Mouse (Mus musculus) limb, embryonic 15.5 days (tissue): ENCODE measurements around the gene Prrc2b. TPM values are rescaled to one million over a fixed set of nuclear protein-coding genes. Genes with fewer than 3 reads are reported as not detected.

Experiments used
- ATAC-seq: fragments of 200-750 bp; cut with Nextera tagmentation; 2 replicates; pipeline ENCODE4 v1.8.0; 2017; ENCODE audit warnings: low read depth, moderate TSS enrichment; ENCODE audit not compliant: insufficient number of reproducible peaks, low FRiP score, low TSS enrichment
- H3K27ac ChIP-seq: fragments of 300-500 bp; sonication (generic); 2 replicates; pipeline ENCODE4 v1.5.1; 2015; ENCODE audit warnings: moderate library complexity, mild to moderate bottlenecking, inconsistent platforms
- H3K27me3 ChIP-seq: fragments of 300-500 bp; sonication (generic); 2 replicates; pipeline ENCODE4 v1.6.1; 2015; ENCODE audit warnings: inconsistent platforms
- H3K36me3 ChIP-seq: fragments of 300-500 bp; sonication (generic); 2 replicates; pipeline ENCODE4 v1.6.1; 2015; ENCODE audit warnings: inconsistent platforms
- H3K4me1 ChIP-seq: fragments of 300-500 bp; sonication (generic); 2 replicates; pipeline ENCODE4 v1.6.1; 2015; ENCODE audit warnings: inconsistent platforms
- H3K4me2 ChIP-seq: fragments of 300-500 bp; sonication (generic); 2 replicates; pipeline ENCODE4 v1.6.1; 2015; ENCODE audit warnings: mild to moderate bottlenecking, inconsistent platforms
- H3K4me3 ChIP-seq: fragments of 300-500 bp; sonication (generic); 2 replicates; pipeline ENCODE4 v1.5.1; 2015; ENCODE audit warnings: mild to moderate bottlenecking, inconsistent platforms
- H3K9ac ChIP-seq: fragments of 300-500 bp; sonication (generic); 2 replicates; pipeline ENCODE4 v1.6.1; 2015; ENCODE audit warnings: inconsistent platforms
- H3K9me3 ChIP-seq: fragments of 300-500 bp; sonication (generic); 2 replicates; pipeline ENCODE4 v1.6.1; 2016; ENCODE audit warnings: inconsistent platforms
- WGBS: fragments of 180-500 bp; shearing (Covaris S2); methylation state at CpG from one replicate; pipeline ENCODE4 v1.1.7; 2015; 5-methylcytosine and 5-hydroxymethylcytosine counted together
- polyA plus RNA-seq: library from polyadenylated mRNA; unstranded; fragments of >200 nt; fragmentation: Nextera tagmentation; extraction: Ambion mirVana; gene quantifications from 2 replicates; pipeline ENCODE4 v1.2.1, GENCODE M21; 2015

Prrc2b gene
- polyA plus RNA-seq, 1 experiment from 2014 or later: 44.8 TPM

GRCm38 (mm10) chr2:32154334-32154997 is 3.6 kb downstream of the Prrc2b start:
- no peaks in the 10 kb centered on the region for H3K9me3 ChIP-seq
- H3K4me2 ChIP-seq: peak overlapping the region; percentile 82
- H3K9ac ChIP-seq: no peak overlapping the region
- peaks cover 70% of the 10 kb centered on the region for H3K4me1 ChIP-seq
- H3K4me3 ChIP-seq: no peak overlapping the region
- ATAC-seq: no peak
- peak overlapping the region; percentile 82 for H3K27ac ChIP-seq
- H3K36me3 ChIP-seq: no peaks in the 10 kb centered on the region
- H3K27me3 ChIP-seq: no peaks in the 10 kb centered on the region
- WGBS: 29% methylated on average over 9 of the region's 9 CpGs

- 55% methylated on average over 7 of the region's 7 CpGs for WGBS
- no peak for ATAC-seq
- Histone ChIP-seq H3K4me2 (no peak overlapping the region), H3K27me3 (no peaks in the 10 kb centered on the region), H3K4me3 (no peak overlapping the region), H3K27ac (peak overlapping the region; percentile 27; the same call in 1 of the 2 replicates), H3K4me1 (peaks cover 76% of the 10 kb centered on the region), H3K36me3 (no peaks in the 10 kb centered on the region), H3K9me3 (no peaks in the 10 kb centered on the region), H3K9ac (no peak overlapping the region)
Observed at GRCm38 (mm10) chr2:32154998-32155541, 4.2 kb downstream of the Prrc2b start.

GRCm38 (mm10) chr2:32155614-32156013 is 4.7 kb downstream of the Prrc2b start:
- Histone ChIP-seq H3K36me3 (no peaks in the 10 kb centered on the region), H3K9ac (no peak overlapping the region), H3K4me1 (peaks cover 73% of the 10 kb centered on the region), H3K9me3 (no peaks in the 10 kb centered on the region), H3K27me3 (no peaks in the 10 kb centered on the region), H3K4me2 (no peak overlapping the region), H3K27ac (peak overlapping the region; percentile 27; the same call in 1 of the 2 replicates), H3K4me3 (no peak overlapping the region)
- ATAC-seq: no peak
- WGBS: 42% methylated on average over 6 of the region's 6 CpGs

- H3K9me3 ChIP-seq: no peaks in the 10 kb centered on the region
- no peaks in the 10 kb centered on the region for H3K36me3 ChIP-seq
- peaks cover 73% of the 10 kb centered on the region for H3K4me1 ChIP-seq
- no peak overlapping the region for H3K9ac ChIP-seq
- no peak overlapping the region for H3K4me2 ChIP-seq
- WGBS: 45% methylated on average over 10 of the region's 10 CpGs
- H3K4me3 ChIP-seq: no peak overlapping the region
- no peak for ATAC-seq
- no peaks in the 10 kb centered on the region for H3K27me3 ChIP-seq
- H3K27ac ChIP-seq: 0 out of 2 replicates have a peak overlapping the region, but pooled peaks have one; percentile 22
Observed at GRCm38 (mm10) chr2:32156645-32157044, 5.8 kb downstream of the Prrc2b start.

GRCm38 (mm10) chr2:32157328-32157727 is 6.4 kb downstream of the Prrc2b start:
- 24% methylated on average over 4 of the region's 4 CpGs for WGBS
- ATAC-seq: no peak
- no peaks in the 10 kb centered on the region for H3K36me3 ChIP-seq
- no peaks in the 10 kb centered on the region for H3K9me3 ChIP-seq
- H3K4me1 ChIP-seq: peaks cover 70% of the 10 kb centered on the region
- no peaks in the 10 kb centered on the region for H3K27me3 ChIP-seq
- H3K4me2 ChIP-seq: no peak overlapping the region
- no peak overlapping the region for H3K4me3 ChIP-seq
- H3K27ac ChIP-seq: 0 out of 2 replicates have a peak overlapping the region, but pooled peaks have one; percentile 22
- H3K9ac ChIP-seq: no peak overlapping the region

- ATAC-seq: no peak
- no peaks in the 10 kb centered on the region for H3K9me3 ChIP-seq
- H3K27me3 ChIP-seq: no peaks in the 10 kb centered on the region
- H3K4me1 ChIP-seq: peaks cover 60% of the 10 kb centered on the region
- no peak overlapping the region for H3K27ac ChIP-seq
- 73% methylated on average over 12 of the region's 12 CpGs for WGBS
- no peak overlapping the region for H3K9ac ChIP-seq
- H3K4me2 ChIP-seq: no peak overlapping the region
- no peaks in the 10 kb centered on the region for H3K36me3 ChIP-seq
- no peak overlapping the region for H3K4me3 ChIP-seq
Observed at GRCm38 (mm10) chr2:32158616-32159239, 7.8 kb downstream of the Prrc2b start.

- Histone ChIP-seq H3K9me3 (no peaks in the 10 kb centered on the region), H3K9ac (no peak overlapping the region), H3K4me1 (peaks cover 53% of the 10 kb centered on the region), H3K36me3 (no peaks in the 10 kb centered on the region), H3K27me3 (no peaks in the 10 kb centered on the region), H3K4me2 (no peak overlapping the region), H3K4me3 (no peak overlapping the region), H3K27ac (no peak overlapping the region)
- ATAC-seq: no peak
- WGBS: 89% methylated on average over 3 of the region's 3 CpGs
Observed at GRCm38 (mm10) chr2:32160525-32160924, 9.6 kb downstream of the Prrc2b start.

- WGBS: 81% methylated on average over 5 of the region's 5 CpGs
- no peak overlapping the region for H3K4me2 ChIP-seq
- no peak overlapping the region for H3K9ac ChIP-seq
- ATAC-seq: no peak
- H3K4me1 ChIP-seq: peaks cover 49% of the 10 kb centered on the region
- H3K9me3 ChIP-seq: no peaks in the 10 kb centered on the region
- no peak overlapping the region for H3K27ac ChIP-seq
- no peak overlapping the region for H3K4me3 ChIP-seq
- H3K36me3 ChIP-seq: no peaks in the 10 kb centered on the region
- H3K27me3 ChIP-seq: no peaks in the 10 kb centered on the region
Observed at GRCm38 (mm10) chr2:32160967-32161366, 10.1 kb downstream of the Prrc2b start.

GRCm38 (mm10) chr2:32162102-32162501 is 11.2 kb downstream of the Prrc2b start:
- Histone ChIP-seq H3K4me3 (no peak overlapping the region), H3K27ac (no peak overlapping the region), H3K4me2 (no peak overlapping the region), H3K9me3 (no peaks in the 10 kb centered on the region), H3K27me3 (no peaks in the 10 kb centered on the region), H3K36me3 (no peaks in the 10 kb centered on the region), H3K9ac (no peak overlapping the region), H3K4me1 (peaks cover 47% of the 10 kb centered on the region)
- ATAC-seq: no peak
- 93% methylated on average over 8 of the region's 8 CpGs for whole genome bisulfite sequencing

GRCm38 (mm10) chr2:32162646-32163045 is 11.8 kb downstream of the Prrc2b start:
- no peaks in the 10 kb centered on the region for H3K36me3 ChIP-seq
- no peaks in the 10 kb centered on the region for H3K27me3 ChIP-seq
- no peaks in the 10 kb centered on the region for H3K9me3 ChIP-seq
- no peak for ATAC-seq
- no peak overlapping the region for H3K9ac ChIP-seq
- 93% methylated on average over 4 of the region's 4 CpGs for WGBS
- no peak overlapping the region for H3K4me2 ChIP-seq
- H3K4me1 ChIP-seq: peaks cover 47% of the 10 kb centered on the region
- no peak overlapping the region for H3K27ac ChIP-seq
- no peak overlapping the region for H3K4me3 ChIP-seq

- WGBS: 92% methylated on average over 3 of the region's 3 CpGs
Observed at GRCm38 (mm10) chr2:32163057-32163456, 12.2 kb downstream of the Prrc2b start.

GRCm38 (mm10) chr2:32164503-32164902 is 13.6 kb downstream of the Prrc2b start:
- Histone ChIP-seq H3K27me3 (no peaks in the 10 kb centered on the region), H3K4me2 (no peak overlapping the region), H3K4me3 (no peak overlapping the region), H3K36me3 (no peaks in the 10 kb centered on the region), H3K4me1 (peaks cover 54% of the 10 kb centered on the region), H3K9me3 (no peaks in the 10 kb centered on the region), H3K27ac (peak overlapping the region; percentile 43), H3K9ac (no peak overlapping the region)
- WGBS: 65% methylated on average over 12 of the region's 12 CpGs
- no peak for ATAC-seq

More at GRCm38 (mm10) chr2:32163057-32163456, 12.2 kb downstream of the Prrc2b start:
- Histone ChIP-seq H3K4me2 (no peak overlapping the region), H3K4me3 (no peak overlapping the region), H3K9ac (no peak overlapping the region), H3K27me3 (no peaks in the 10 kb centered on the region), H3K36me3 (no peaks in the 10 kb centered on the region), H3K4me1 (peaks cover 48% of the 10 kb centered on the region), H3K27ac (no peak overlapping the region), H3K9me3 (no peaks in the 10 kb centered on the region)
- no peak for ATAC-seq
